ENCODE assay signal across 8 mouse cellular contexts in genomic region chr11:78262550-78262949, GRCm38 (mm10). TPM values are rescaled to one million over a fixed set of nuclear protein-coding genes. Genes with fewer than 3 reads are reported as not detected.
DNase-seq lines count a peak whose midpoint lies in the region; ATAC-seq and TF ChIP-seq lines count a peak whose summit lies in the region.

No protein-coding gene starts in this region.

- H3K79me2 ChIP-seq in macrophage (ENCODE audit: inconsistent target) = peaks cover 34% of the 10 kb centered on the region

- 7% methylated on average over 8 of the region's 8 CpGs for WGBS in hindbrain, embryonic 12.5 days
- 0% methylated on average over 8 of the region's 8 CpGs for WGBS in macrophage (ENCODE audit: missing documents)

- H3K36me3 ChIP-seq in hindbrain, embryonic 12.5 days = peaks cover 37% of the 10 kb centered on the region
- peaks cover 31% of the 10 kb centered on the region for H3K36me3 ChIP-seq in macrophage (ENCODE audit: inconsistent target)

- peak overlapping the region; percentile 72 for H3K4me2 ChIP-seq in hindbrain, embryonic 12.5 days (replicated peaks)

- H3K9me3 ChIP-seq in hindbrain, embryonic 12.5 days (replicated peaks) = no peaks in the 10 kb centered on the region

- peak; percentile 30 to 31 for DNase-seq in layer of hippocampus, adult 2 months (ENCODE audit: low spot score in 2 of 2)
- no peak for DNase-seq in layer of hippocampus, adult 9-10 months (ENCODE audit: low spot score)
- peak; percentile 54 for DNase-seq in cerebellum, adult 9-10 months
- peak; percentile 81 for DNase-seq in forelimb bud, embryonic 11.5 days (ENCODE audit: low read depth, low spot score)
- peak; percentile 31 to 32 for DNase-seq in left cerebral cortex, adult 2 months (ENCODE audit: extremely low spot score in 1 of 2, low spot score in 2 of 2)
- peak; percentile 18 for DNase-seq in right cerebral cortex, postnatal 25 days

- intact Hi-C loops in left cerebral cortex, adult 2 months (cut with DNase I) = loop anchor here (5.0 kb wide), 2 partner anchors 65 to 85 kb away; partner anchors contain the start of gene Pigs

- H3K4me1 ChIP-seq in hindbrain, embryonic 12.5 days = peaks cover 6% of the 10 kb centered on the region

- H3K27ac ChIP-seq in layer of hippocampus, adult 2 months = peak overlapping the region; percentile 92
- no peak overlapping the region for H3K27ac ChIP-seq in hindbrain, embryonic 12.5 days
- H3K27ac ChIP-seq in left cerebral cortex, adult 2 months = no peak overlapping the region
- H3K27ac ChIP-seq in macrophage = peak overlapping the region; percentile 96

- peaks cover 14% of the 10 kb centered on the region for H3K27me3 ChIP-seq in hindbrain, embryonic 12.5 days

- H3K9ac ChIP-seq in hindbrain, embryonic 12.5 days = no peak overlapping the region

- no peak for ATAC-seq in hindbrain, embryonic 12.5 days (ENCODE audit: low FRiP score)

- H3K4me3 ChIP-seq in layer of hippocampus, adult 2 months = peak overlapping the region; percentile 95
- H3K4me3 ChIP-seq in hindbrain, embryonic 12.5 days = peak overlapping the region; percentile 86
- H3K4me3 ChIP-seq in left cerebral cortex, adult 2 months = peak overlapping the region; percentile 94
- peak overlapping the region; percentile 96 for H3K4me3 ChIP-seq in macrophage (ENCODE audit: inconsistent target)

- TF ChIP-seq CTCF in layer of hippocampus, adult 2 months (conservative IDR thresholded peaks at IDR 0.05) = peak; percentile 76
- peak; percentile 61 for TF ChIP-seq CTCF in left cerebral cortex, adult 2 months (IDR thresholded peaks at IDR 0.05)

RNA-seq across cellular contexts. Expression of gene 2610507B11Rik, which starts 1.0 kb away (rescaled TPM):
- total RNA-seq in layer of hippocampus, adult 2 months (2021) = 100 to 1,000 TPM; 192 to 198 TPM
- polyA plus RNA-seq in hindbrain, embryonic 12.5 days (2016; fragmentation: Nextera tagmentation; extraction: Ambion mirVana) = 80.4 and 80.7 TPM in 2 replicates
- 100 to 1,000 TPM; 176 to 177 TPM for total RNA-seq in left cerebral cortex, adult 2 months (2021)
- total RNA-seq in macrophage (2018; cell fraction: chromatin; rRNA removed) = 100 to 1,000 TPM in 22 of 26 experiments, 10 to 100 TPM in 4; 77.2 to 649 (median 274) TPM
- total RNA-seq in macrophage (2018; cell fraction: cytosol; rRNA removed) = 100 to 1,000 TPM in 21 of 26 experiments, 10 to 100 TPM in 5; 71.0 to 193 (median 125) TPM
- total RNA-seq in macrophage (2018; cell fraction: nucleus; rRNA removed) = 100 to 1,000 TPM in 24 of 26 experiments, 10 to 100 TPM in 2; 96.0 to 437 (median 178) TPM
- polyA plus RNA-seq in macrophage (2018) = 144 to 210 TPM (median 148 TPM) in 3 replicates

RNA-seq across cellular contexts. Expression of gene Supt6, which starts 16.8 kb away (rescaled TPM):
- 100 to 1,000 TPM; 132 to 137 TPM for total RNA-seq in layer of hippocampus, adult 2 months (2021)
- polyA plus RNA-seq in hindbrain, embryonic 12.5 days (2016; fragmentation: Nextera tagmentation; extraction: Ambion mirVana) = 39.9 and 44.1 TPM in 2 replicates
- 100 to 1,000 TPM; 100 to 107 TPM for total RNA-seq in left cerebral cortex, adult 2 months (2021)
- total RNA-seq in macrophage (2018; cell fraction: chromatin; rRNA removed) = 100 to 1,000 TPM in 14 of 26 experiments, 10 to 100 TPM in 12; 79.8 to 175 (median 102) TPM
- total RNA-seq in macrophage (2018; cell fraction: cytosol; rRNA removed) = 10 to 100 TPM; 41.9 to 59.2 (median 51.7) TPM
- 10 to 100 TPM; 62.5 to 89.5 (median 75.2) TPM for total RNA-seq in macrophage (2018; cell fraction: nucleus; rRNA removed)
- 35.9 to 79.5 TPM (median 42.0 TPM) in 3 replicates for polyA plus RNA-seq in macrophage (2018)

RNA-seq across cellular contexts. Expression of gene Sdf2, which starts 17.0 kb away (rescaled TPM):
- 10 to 100 TPM; 66.8 to 69.1 TPM for total RNA-seq in layer of hippocampus, adult 2 months (2021)
- polyA plus RNA-seq in hindbrain, embryonic 12.5 days (2016; fragmentation: Nextera tagmentation; extraction: Ambion mirVana) = 55.2 and 58.0 TPM in 2 replicates
- total RNA-seq in left cerebral cortex, adult 2 months (2021) = 10 to 100 TPM; 58.6 to 66.4 TPM
- total RNA-seq in macrophage (2018; cell fraction: chromatin; rRNA removed) = 10 to 100 TPM; 34.9 to 90.7 (median 49.6) TPM
- 10 to 100 TPM; 51.6 to 75.2 (median 64.9) TPM for total RNA-seq in macrophage (2018; cell fraction: cytosol; rRNA removed)
- 10 to 100 TPM; 32.0 to 85.2 (median 69.1) TPM for total RNA-seq in macrophage (2018; cell fraction: nucleus; rRNA removed)
- polyA plus RNA-seq in macrophage (2018) = 54.6 to 89.4 TPM (median 68.8 TPM) in 3 replicates

RNA-seq across cellular contexts. Expression of gene BC030499, which starts 28.1 kb away (rescaled TPM):
- 10 to 100 TPM in 1 of 2 experiments, 1 to 10 TPM in 1; 5.6 to 12.2 TPM for total RNA-seq in layer of hippocampus, adult 2 months (2021)
- 0.34 and 0.51 TPM in 2 replicates for polyA plus RNA-seq in hindbrain, embryonic 12.5 days (2016; fragmentation: Nextera tagmentation; extraction: Ambion mirVana)
- total RNA-seq in left cerebral cortex, adult 2 months (2021) = 10 to 100 TPM; 21.1 to 29.5 TPM
- total RNA-seq in macrophage (2018; cell fraction: chromatin; rRNA removed) = 10 to 100 TPM in 14 of 26 experiments, 1 to 10 TPM in 12; 1.8 to 36.5 (median 10.8) TPM
- total RNA-seq in macrophage (2018; cell fraction: cytosol; rRNA removed) = under 1 TPM in 20 of 26 experiments, not detected in 6; 0.05 to 0.91 (median 0.27) TPM
- 10 to 100 TPM in 7 of 26 experiments, 1 to 10 TPM in 18, under 1 TPM in 1; 0.97 to 40.9 (median 4.0) TPM for total RNA-seq in macrophage (2018; cell fraction: nucleus; rRNA removed)
- 0.32 to 1.4 TPM (median 0.54 TPM) in 3 replicates for polyA plus RNA-seq in macrophage (2018)

RNA-seq across cellular contexts. Expression of gene Spag5, which starts 38.8 kb away (rescaled TPM):
- total RNA-seq in layer of hippocampus, adult 2 months (2021) = 1 to 10 TPM; 8.3 to 8.5 TPM
- 29.4 and 35.9 TPM in 2 replicates for polyA plus RNA-seq in hindbrain, embryonic 12.5 days (2016; fragmentation: Nextera tagmentation; extraction: Ambion mirVana)
- total RNA-seq in left cerebral cortex, adult 2 months (2021) = 10 to 100 TPM; 12.1 to 16.1 TPM
- total RNA-seq in macrophage (2018; cell fraction: chromatin; rRNA removed) = 10 to 100 TPM in 9 of 26 experiments, 1 to 10 TPM in 17; 1.9 to 34.0 (median 6.1) TPM
- total RNA-seq in macrophage (2018; cell fraction: cytosol; rRNA removed) = 1 to 10 TPM in 11 of 26 experiments, under 1 TPM in 15; 0.31 to 3.4 (median 0.80) TPM
- total RNA-seq in macrophage (2018; cell fraction: nucleus; rRNA removed) = 10 to 100 TPM in 1 of 26 experiments, 1 to 10 TPM in 23, under 1 TPM in 2; 0.58 to 24.7 (median 2.7) TPM
- 0.66 to 3.3 TPM (median 2.6 TPM) in 3 replicates for polyA plus RNA-seq in macrophage (2018)

Comparison
In these comparisons a context has a peak if more than half of its experiments do, and no peak if none do; other contexts are left out.
1. H3K27ac ChIP-seq: peak in layer of hippocampus, adult 2 months (single experiment) and macrophage (single experiment); none in hindbrain, embryonic 12.5 days (single experiment) and left cerebral cortex, adult 2 months (single experiment).
2. Peak in every context shown above with its lines, with median percentiles within 50 percentile points of each other: H3K4me3 ChIP-seq.